Mouse (Mus musculus) testis, adult 2 months (tissue): ENCODE data around the gene Gse1. TPM values are rescaled to one million over a fixed set of nuclear protein-coding genes. Genes with fewer than 3 reads are reported as not detected.
A peak's percentile ranks its signal among the peaks of the same experiment; 100 is the strongest.

Experiments
- H3K27ac ChIP-seq: fragments of 200-500 bp; 2 replicates; pipeline ENCODE4 v1.5.1; 2012; ENCODE audit warnings: low read depth, low read length; ENCODE audit not compliant: control insufficient read depth, insufficient read depth
- H3K27me3 ChIP-seq: fragments of 200-500 bp; 2 replicates; pipeline ENCODE4 v1.6.1; 2012; ENCODE audit warnings: mild to moderate bottlenecking, low read length, moderate library complexity; ENCODE audit not compliant: control insufficient read depth, insufficient read depth
- H3K36me3 ChIP-seq: fragments of 200-500 bp; 2 replicates; pipeline ENCODE4 v1.6.1; 2012; ENCODE audit warnings: mild to moderate bottlenecking, low read length; ENCODE audit not compliant: control insufficient read depth, insufficient read depth
- H3K4me1 ChIP-seq: fragments of 200-500 bp; 2 replicates; pipeline ENCODE4 v1.6.1; 2012; ENCODE audit warnings: low read length; ENCODE audit not compliant: control insufficient read depth, insufficient read depth
- H3K4me3 ChIP-seq: fragments of 200-500 bp; 2 replicates; pipeline ENCODE4 v1.5.1; 2012; ENCODE audit warnings: low read depth, mild to moderate bottlenecking, low read length, moderate library complexity, mixed read lengths; ENCODE audit not compliant: control insufficient read depth
- CTCF ChIP-seq: fragments of 200-500 bp; IDR thresholded peaks from 2 replicates; pipeline ENCODE4 v1.5.1; 2012; ENCODE audit warnings: low read depth, mild to moderate bottlenecking, inconsistent platforms, low read length, moderate library complexity; ENCODE audit not compliant: control insufficient read depth, insufficient read depth, insufficient replicate concordance
- POLR2A ChIP-seq: fragments of 200-500 bp; IDR thresholded peaks from 2 replicates; pipeline ENCODE4 v1.6.1; 2012; ENCODE audit warnings: low read depth, mild to moderate bottlenecking, inconsistent platforms, low read length, moderate library complexity; ENCODE audit not compliant: control insufficient read depth
- polyA plus RNA-seq: library from polyadenylated mRNA; depleted of rRNA; stranded (reverse); fragments of >200 nt; gene quantifications from 2 replicates; pipeline ENCODE4 v1.2.3, GENCODE M21; 2012

Gse1 gene
- polyA plus RNA-seq, 1 experiment = 4.0 TPM

- Histone ChIP-seq H3K27ac (no peak overlapping the region), H3K36me3 (no peaks in the 10 kb centered on the region), H3K27me3 (no peaks in the 10 kb centered on the region), H3K4me3 (no peak overlapping the region), H3K4me1 (peaks cover 14% of the 10 kb centered on the region)
- no peak for TF ChIP-seq CTCF
- no peak for TF ChIP-seq POLR2A
Measured at GRCm38 (mm10) chr8:120186454-120186853, 41.8 kb upstream of the Gse1 start.

- TF ChIP-seq POLR2A (no peak), CTCF (no peak)
- H3K27ac ChIP-seq = no peak overlapping the region
- no peaks in the 10 kb centered on the region for H3K36me3 ChIP-seq
- no peaks in the 10 kb centered on the region for H3K27me3 ChIP-seq
- H3K4me1 ChIP-seq = peaks cover 14% of the 10 kb centered on the region
- H3K4me3 ChIP-seq = no peak overlapping the region
Measured at GRCm38 (mm10) chr8:120188510-120188909, 39.7 kb upstream of the Gse1 start.

DNA sequence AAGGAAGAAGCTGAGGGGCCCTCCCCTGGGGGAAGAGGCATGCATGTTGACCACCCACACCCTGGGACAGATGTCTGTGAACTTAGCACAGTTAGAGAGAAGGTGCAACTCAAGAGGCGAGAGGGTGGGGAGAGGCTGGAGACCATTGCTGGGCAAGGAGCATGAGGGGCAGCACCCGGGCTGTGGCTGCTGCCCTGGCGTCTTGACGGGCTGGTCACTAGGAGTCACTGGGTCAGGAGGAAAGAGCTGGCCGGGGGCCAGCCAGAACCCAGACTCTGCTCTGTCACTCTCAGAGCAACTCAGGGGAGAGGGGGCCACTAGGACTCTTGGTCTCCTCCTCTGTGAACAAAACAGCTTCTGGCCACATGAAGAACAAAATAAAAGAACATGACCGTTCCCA is 38.8 kb upstream of the Gse1 start:
- no peak overlapping the region for H3K4me3 ChIP-seq
- no peak overlapping the region for H3K27ac ChIP-seq
- no peaks in the 10 kb centered on the region for H3K27me3 ChIP-seq
- TF ChIP-seq POLR2A (no peak), CTCF (no peak)
- no peaks in the 10 kb centered on the region for H3K36me3 ChIP-seq
- H3K4me1 ChIP-seq = peaks cover 14% of the 10 kb centered on the region

DNA sequence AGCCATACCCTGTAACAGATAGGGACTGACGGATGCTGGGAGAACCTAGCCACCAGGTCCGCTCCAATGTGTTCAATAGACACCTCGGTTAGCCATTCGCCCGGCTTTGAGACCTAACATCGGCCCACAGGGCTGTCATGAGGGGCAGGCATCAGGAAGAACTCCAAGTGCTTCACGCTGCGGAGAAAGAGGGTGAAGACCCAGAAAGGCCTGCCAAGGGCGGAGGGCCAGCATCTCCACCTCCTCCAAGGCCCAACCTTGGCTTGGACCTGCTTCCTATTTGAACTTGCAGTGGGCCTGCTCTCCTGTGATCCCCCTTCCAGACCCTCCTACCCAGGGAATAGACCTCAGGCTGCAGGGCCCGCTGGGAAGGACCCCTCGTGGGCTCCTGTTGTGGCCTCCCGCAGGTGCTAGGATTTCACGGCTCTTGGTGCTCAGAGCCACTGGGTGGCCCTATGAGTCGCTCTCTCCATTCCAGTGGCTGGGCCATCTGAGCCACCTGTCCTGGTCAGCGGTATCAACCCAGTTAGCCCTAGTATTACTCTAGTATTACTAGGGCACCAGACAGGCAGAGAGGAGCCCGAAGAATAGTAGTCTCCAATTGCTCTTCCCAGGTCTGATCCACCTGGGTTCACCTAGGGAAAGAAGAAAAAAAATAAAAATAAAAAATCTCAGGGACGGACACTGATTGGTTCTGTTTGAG is 38.0 kb upstream of the Gse1 start:
- Histone ChIP-seq H3K27ac (no peak overlapping the region), H3K4me3 (no peak overlapping the region), H3K4me1 (peaks cover 13% of the 10 kb centered on the region), H3K27me3 (no peaks in the 10 kb centered on the region), H3K36me3 (no peaks in the 10 kb centered on the region)
- no peak for TF ChIP-seq CTCF
- no peak for TF ChIP-seq POLR2A

DNA sequence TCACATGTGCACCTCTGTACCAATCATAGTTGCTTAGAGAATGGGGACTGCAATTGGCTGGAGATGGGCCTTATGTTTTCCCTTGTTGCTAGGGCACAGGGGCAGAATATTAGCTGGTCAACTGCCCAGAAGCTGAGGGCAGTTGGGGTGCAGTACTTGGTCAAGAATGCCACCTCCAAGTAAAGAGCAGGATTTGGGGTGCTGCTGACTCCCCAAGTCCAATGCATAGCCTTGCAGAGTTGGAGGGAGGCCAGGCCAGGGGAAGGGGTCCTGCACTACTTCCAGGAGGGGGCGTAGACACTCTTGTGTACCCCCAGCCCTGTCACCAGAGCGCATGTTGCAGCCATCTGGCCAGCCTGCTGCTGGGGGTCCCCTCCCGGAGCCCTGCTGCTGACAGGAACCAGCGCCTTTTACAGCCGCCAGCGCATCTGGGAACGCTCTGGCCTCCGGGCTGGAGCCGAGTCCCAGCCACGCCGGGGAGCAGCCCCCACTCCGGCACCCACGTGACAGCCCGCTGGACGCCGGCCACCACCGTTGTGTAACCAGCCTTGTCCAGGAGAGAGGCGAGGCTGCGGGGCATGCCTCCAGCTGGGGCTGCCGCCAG is 37.3 kb upstream of the Gse1 start:
- Histone ChIP-seq H3K27me3 (no peaks in the 10 kb centered on the region), H3K27ac (peak overlapping the region; percentile 54; the same call in 1 of the 2 replicates), H3K4me3 (no peak overlapping the region), H3K36me3 (no peaks in the 10 kb centered on the region), H3K4me1 (peaks cover 12% of the 10 kb centered on the region)
- TF ChIP-seq POLR2A (no peak), CTCF (no peak)

DNA sequence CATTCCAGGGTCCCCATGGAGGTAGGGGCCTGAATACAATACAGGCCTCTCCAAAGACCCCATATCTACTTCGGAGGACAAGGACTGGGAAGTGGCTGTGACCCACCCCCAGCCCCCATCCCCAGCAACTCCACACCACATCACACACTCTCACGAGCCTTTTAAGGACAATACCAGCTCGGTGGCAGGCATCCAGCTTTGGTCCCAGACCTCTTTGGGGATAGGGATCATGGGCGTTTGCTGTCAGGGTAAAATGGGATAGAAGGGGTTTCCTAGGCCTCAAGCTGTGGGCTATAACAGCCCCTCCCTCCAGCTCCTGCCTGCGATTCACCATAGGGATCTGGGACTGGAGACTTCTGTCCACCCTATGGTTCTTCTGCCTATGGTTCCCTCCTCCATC is 36.6 kb upstream of the Gse1 start:
- no peak for TF ChIP-seq POLR2A
- TF ChIP-seq CTCF = no peak
- Histone ChIP-seq H3K4me3 (no peak overlapping the region), H3K27ac (no peak overlapping the region), H3K4me1 (peaks cover 9% of the 10 kb centered on the region), H3K36me3 (no peaks in the 10 kb centered on the region), H3K27me3 (no peaks in the 10 kb centered on the region)

GRCm38 (mm10) chr8:120192118-120192517 is 36.1 kb upstream of the Gse1 start:
- no peak for TF ChIP-seq CTCF
- no peak for TF ChIP-seq POLR2A
- peaks cover 9% of the 10 kb centered on the region for H3K4me1 ChIP-seq
- no peak overlapping the region for H3K27ac ChIP-seq
- no peaks in the 10 kb centered on the region for H3K36me3 ChIP-seq
- H3K27me3 ChIP-seq = no peaks in the 10 kb centered on the region
- H3K4me3 ChIP-seq = no peak overlapping the region
